Mouse (Mus musculus): ENCODE measurements around the gene Tmem81. TPM values are rescaled to one million over a fixed set of nuclear protein-coding genes. Genes with fewer than 3 reads are reported as not detected.

Gene Tmem81
- polyA plus RNA-seq, 1 experiment from 2014 or later = 1.3 TPM

DNA sequence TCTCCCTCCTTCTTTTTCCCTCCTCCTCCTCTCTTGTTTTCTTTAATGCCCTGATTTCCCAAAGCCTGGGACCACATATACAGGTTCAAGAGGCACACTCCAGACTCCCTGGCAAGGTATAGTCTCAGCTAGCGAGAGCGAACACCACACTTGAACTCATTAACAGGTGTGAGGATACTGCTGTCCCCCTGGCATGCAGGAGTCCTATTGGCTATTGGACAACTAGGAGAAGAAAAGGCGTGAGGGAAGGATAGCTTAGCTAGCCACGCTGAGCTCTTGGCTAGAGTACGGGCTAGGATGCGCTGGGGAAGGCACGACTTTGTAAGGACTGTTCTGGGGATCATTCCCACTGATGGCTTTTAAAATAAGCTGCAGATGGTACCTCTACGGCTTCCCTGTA is 6.1 kb downstream of the Tmem81 start:
- H3K4me1 ChIP-seq (replicated peaks; ENCODE audit: insufficient read depth, low read length) = no peaks in the 10 kb centered on the region
- H3K36me3 ChIP-seq (ENCODE audit: insufficient read depth, low read length) = peaks cover 7% of the 10 kb centered on the region
- H3K9ac ChIP-seq (ENCODE audit: low read depth, low read length) = no peak overlapping the region
- no peak for ATAC-seq (replicated peaks; ENCODE audit: low FRiP score, low read depth)
- no peak overlapping the region for H3K4me2 ChIP-seq (ENCODE audit: low read length)
- TF ChIP-seq CTCF (IDR thresholded peaks at IDR 0.05; ENCODE audit: low read depth) = no peak
- no peaks in the 10 kb centered on the region for H3K9me3 ChIP-seq (replicated peaks; ENCODE audit: low read length)
- H3K27ac ChIP-seq = no peak overlapping the region
- 72% methylated on average over 8 of the region's 8 CpGs for WGBS
- no peak for DNase-seq (ENCODE audit: low spot score)
- no peak overlapping the region for H3K4me3 ChIP-seq (replicated peaks; ENCODE audit: low read depth, low read length)
- no peaks in the 10 kb centered on the region for H3K27me3 ChIP-seq (ENCODE audit: insufficient read depth, low read length)

GRCm38 (mm10) chr1:132515339-132515738 is 9.3 kb downstream of the Tmem81 start:
- H3K4me2 ChIP-seq (ENCODE audit: low read length) = no peak overlapping the region
- DNase-seq (ENCODE audit: low spot score) (no peak), ATAC-seq (replicated peaks; ENCODE audit: low FRiP score, low read depth) (no peak)
- H3K27me3 ChIP-seq (ENCODE audit: insufficient read depth, low read length) = no peaks in the 10 kb centered on the region
- H3K27ac ChIP-seq = no peak overlapping the region
- 92% methylated on average over 12 of the region's 12 CpGs for WGBS
- no peak for TF ChIP-seq CTCF (IDR thresholded peaks at IDR 0.05; ENCODE audit: low read depth)
- H3K4me1 ChIP-seq (replicated peaks; ENCODE audit: insufficient read depth, low read length) = no peaks in the 10 kb centered on the region
- H3K4me3 ChIP-seq (replicated peaks; ENCODE audit: low read depth, low read length) = no peak overlapping the region
- no peaks in the 10 kb centered on the region for H3K9me3 ChIP-seq (replicated peaks; ENCODE audit: low read length)
- no peak overlapping the region for H3K9ac ChIP-seq (ENCODE audit: low read depth, low read length)
- no peaks in the 10 kb centered on the region for H3K36me3 ChIP-seq (ENCODE audit: insufficient read depth, low read length)

DNA sequence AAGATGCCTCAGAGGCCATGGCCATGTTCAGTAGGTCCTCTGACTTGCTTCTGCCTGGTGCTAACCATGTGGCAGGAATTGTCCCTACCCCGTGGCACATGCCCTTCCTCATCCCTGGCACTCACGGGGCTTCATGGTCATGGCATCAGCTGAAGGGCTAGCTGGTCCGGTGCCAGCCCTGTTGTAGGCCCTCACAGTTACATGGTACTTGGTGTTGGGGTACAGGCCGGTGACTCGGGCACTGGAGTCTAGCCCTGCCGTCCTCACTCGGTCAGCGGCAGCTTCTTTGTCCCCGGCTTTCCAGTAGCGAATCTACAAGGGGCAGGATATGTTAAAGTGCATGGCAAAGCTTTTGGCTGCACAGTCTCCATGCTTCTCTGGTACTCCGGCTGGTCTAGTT is 10.7 kb downstream of the Tmem81 start:
- no peak for TF ChIP-seq CTCF (IDR thresholded peaks at IDR 0.05; ENCODE audit: low read depth)
- no peak overlapping the region for H3K27ac ChIP-seq
- H3K4me1 ChIP-seq (replicated peaks; ENCODE audit: insufficient read depth, low read length) = no peaks in the 10 kb centered on the region
- no peaks in the 10 kb centered on the region for H3K9me3 ChIP-seq (replicated peaks; ENCODE audit: low read length)
- no peak for DNase-seq (ENCODE audit: low spot score)
- H3K36me3 ChIP-seq (ENCODE audit: insufficient read depth, low read length) = no peaks in the 10 kb centered on the region
- no peak overlapping the region for H3K9ac ChIP-seq (ENCODE audit: low read depth, low read length)
- no peak overlapping the region for H3K4me2 ChIP-seq (ENCODE audit: low read length)
- 90% methylated on average over 11 of the region's 11 CpGs for WGBS
- no peaks in the 10 kb centered on the region for H3K27me3 ChIP-seq (ENCODE audit: insufficient read depth, low read length)
- H3K4me3 ChIP-seq (replicated peaks; ENCODE audit: low read depth, low read length) = no peak overlapping the region
- no peak for ATAC-seq (replicated peaks; ENCODE audit: low FRiP score, low read depth)

GRCm38 (mm10) chr1:132518621-132519020 is 12.6 kb downstream of the Tmem81 start:
- 77% methylated on average over 18 of the region's 18 CpGs for WGBS
- no peak overlapping the region for H3K9ac ChIP-seq (ENCODE audit: low read depth, low read length)
- no peak overlapping the region for H3K4me3 ChIP-seq (replicated peaks; ENCODE audit: low read depth, low read length)
- TF ChIP-seq CTCF (IDR thresholded peaks at IDR 0.05; ENCODE audit: low read depth) = no peak
- H3K27ac ChIP-seq = no peak overlapping the region
- H3K9me3 ChIP-seq (replicated peaks; ENCODE audit: low read length) = no peaks in the 10 kb centered on the region
- DNase-seq (ENCODE audit: low spot score) = no peak
- H3K4me1 ChIP-seq (replicated peaks; ENCODE audit: insufficient read depth, low read length) = no peaks in the 10 kb centered on the region
- H3K27me3 ChIP-seq (ENCODE audit: insufficient read depth, low read length) = no peaks in the 10 kb centered on the region
- no peaks in the 10 kb centered on the region for H3K36me3 ChIP-seq (ENCODE audit: insufficient read depth, low read length)
- no peak overlapping the region for H3K4me2 ChIP-seq (ENCODE audit: low read length)
- no peak for ATAC-seq (replicated peaks; ENCODE audit: low FRiP score, low read depth)

DNA sequence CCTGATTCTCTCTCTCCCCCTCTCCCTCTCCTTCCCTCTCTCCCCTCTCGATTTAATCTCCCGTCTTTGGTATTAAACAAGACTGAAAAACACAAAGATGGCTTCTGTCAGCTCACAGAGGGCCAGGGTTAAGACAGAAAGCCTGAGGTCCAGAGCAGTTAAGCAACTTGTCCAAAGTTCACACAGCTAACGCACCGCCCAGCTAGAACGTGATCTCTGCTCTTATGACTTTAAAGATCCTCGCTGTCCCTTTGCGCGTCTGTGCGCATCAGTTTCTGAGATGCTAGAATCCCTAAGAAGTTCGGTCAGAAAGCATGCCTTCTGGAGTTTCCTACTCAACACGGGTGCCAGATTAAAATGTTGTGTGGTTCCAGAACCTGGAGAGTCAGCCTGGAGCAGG is 13.7 kb downstream of the Tmem81 start:
- Histone ChIP-seq H3K4me2 (ENCODE audit: low read length) (no peak overlapping the region), H3K27me3 (ENCODE audit: insufficient read depth, low read length) (no peaks in the 10 kb centered on the region), H3K27ac (no peak overlapping the region), H3K9me3 (replicated peaks; ENCODE audit: low read length) (no peaks in the 10 kb centered on the region), H3K9ac (ENCODE audit: low read depth, low read length) (no peak overlapping the region), H3K4me3 (replicated peaks; ENCODE audit: low read depth, low read length) (no peak overlapping the region), H3K4me1 (replicated peaks; ENCODE audit: insufficient read depth, low read length) (no peaks in the 10 kb centered on the region), H3K36me3 (ENCODE audit: insufficient read depth, low read length) (no peaks in the 10 kb centered on the region)
- DNase-seq (ENCODE audit: low spot score) (no peak), ATAC-seq (replicated peaks; ENCODE audit: low FRiP score, low read depth) (no peak)
- TF ChIP-seq CTCF (IDR thresholded peaks at IDR 0.05; ENCODE audit: low read depth) = no peak
- 89% methylated on average over 11 of the region's 11 CpGs for WGBS

DNA sequence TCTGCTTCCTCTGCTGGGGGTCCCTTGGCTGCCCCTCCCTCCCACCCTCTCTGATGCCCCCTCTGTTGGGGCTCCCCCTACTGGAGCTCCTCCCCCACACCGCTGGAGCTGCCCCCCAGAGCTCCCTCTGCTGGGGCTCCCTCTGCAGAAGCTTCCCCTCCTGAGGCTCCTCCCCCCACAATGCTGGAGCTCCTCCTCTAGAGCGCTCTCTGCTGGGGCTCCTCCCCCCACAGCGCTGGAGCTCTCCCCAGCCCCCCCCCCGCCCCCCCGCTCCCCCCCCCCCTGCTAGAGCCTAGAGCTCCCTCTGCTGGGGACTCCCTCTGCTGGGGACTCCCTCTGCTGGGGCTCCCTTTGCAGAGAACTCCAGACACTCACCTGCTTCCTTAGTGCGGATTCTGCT is 14.7 kb downstream of the Tmem81 start:
- 14% methylated on average over 4 of the region's 6 CpGs for WGBS
- ATAC-seq (replicated peaks; ENCODE audit: low FRiP score, low read depth) = peak; percentile 71

DNA sequence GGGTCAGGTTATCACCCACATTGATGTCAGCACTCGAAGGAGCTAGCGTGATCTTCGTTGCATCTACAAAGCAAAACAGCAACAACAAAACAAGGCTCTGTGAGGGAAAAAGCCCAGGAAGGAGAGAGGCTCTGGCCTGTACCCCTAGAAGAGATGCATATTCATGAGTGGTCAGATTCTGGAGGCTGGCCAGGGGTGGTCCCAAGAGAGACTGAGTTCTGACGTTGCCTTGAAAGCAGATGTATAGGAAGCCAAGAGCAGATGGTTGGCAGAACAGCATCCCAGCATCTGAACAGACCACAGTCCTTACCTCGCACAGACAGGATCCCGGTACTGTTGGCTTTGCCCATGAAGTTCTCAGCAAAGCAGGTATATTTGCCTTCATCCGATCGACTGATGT is 17.0 kb downstream of the Tmem81 start:
- no peaks in the 10 kb centered on the region for H3K9me3 ChIP-seq (replicated peaks; ENCODE audit: low read length)
- TF ChIP-seq CTCF (IDR thresholded peaks at IDR 0.05; ENCODE audit: low read depth) = no peak
- no peaks in the 10 kb centered on the region for H3K4me1 ChIP-seq (replicated peaks; ENCODE audit: insufficient read depth, low read length)
- 78% methylated on average over 8 of the region's 8 CpGs for WGBS
- H3K27ac ChIP-seq = no peak overlapping the region
- no peak overlapping the region for H3K4me3 ChIP-seq (replicated peaks; ENCODE audit: low read depth, low read length)
- ATAC-seq (replicated peaks; ENCODE audit: low FRiP score, low read depth) (no peak), DNase-seq (ENCODE audit: low spot score) (no peak)
- no peaks in the 10 kb centered on the region for H3K36me3 ChIP-seq (ENCODE audit: insufficient read depth, low read length)
- no peaks in the 10 kb centered on the region for H3K27me3 ChIP-seq (ENCODE audit: insufficient read depth, low read length)
- no peak overlapping the region for H3K4me2 ChIP-seq (ENCODE audit: low read length)
- H3K9ac ChIP-seq (ENCODE audit: low read depth, low read length) = no peak overlapping the region

More for the DNA sequence above, 14.7 kb downstream of the Tmem81 start:
- H3K27me3 ChIP-seq (ENCODE audit: insufficient read depth, low read length) = no peaks in the 10 kb centered on the region
- no peaks in the 10 kb centered on the region for H3K9me3 ChIP-seq (replicated peaks; ENCODE audit: low read length)
- no peak overlapping the region for H3K4me3 ChIP-seq (replicated peaks; ENCODE audit: low read depth, low read length)
- H3K9ac ChIP-seq (ENCODE audit: low read depth, low read length) = no peak overlapping the region
- no peaks in the 10 kb centered on the region for H3K36me3 ChIP-seq (ENCODE audit: insufficient read depth, low read length)
- DNase-seq (ENCODE audit: low spot score) = peak; percentile 87
- H3K27ac ChIP-seq = no peak overlapping the region
- no peaks in the 10 kb centered on the region for H3K4me1 ChIP-seq (replicated peaks; ENCODE audit: insufficient read depth, low read length)
- no peak overlapping the region for H3K4me2 ChIP-seq (ENCODE audit: low read length)
- TF ChIP-seq CTCF (IDR thresholded peaks at IDR 0.05; ENCODE audit: low read depth) = peak; percentile 54; the same call in 1 of the 2 replicates

Data from kidney, postnatal 0 days (tissue).